Mouse (Mus musculus): ENCODE results near the gene Ccdc27. TPM values are rescaled to one million over a fixed set of nuclear protein-coding genes. Genes with fewer than 3 reads are reported as not detected.

The Ccdc27 gene
- polyA plus RNA-seq, 1 experiment, result not detected

- Histone ChIP-seq H3K27ac (ENCODE audit: insufficient read depth, low read depth, low read length) (no peak overlapping the region), H3K4me1 (ENCODE audit: control insufficient read depth, insufficient read depth, low read length) (no peaks in the 10 kb centered on the region), H3K4me3 (ENCODE audit: insufficient read depth, low read depth, low read length) (no peak overlapping the region)
- 7% methylated on average over 5 of the region's 5 CpGs for WGBS
- no peak for TF ChIP-seq CTCF (IDR thresholded peaks at IDR 0.05; ENCODE audit: insufficient read depth, low read depth, low read length)
- no peak for TF ChIP-seq POLR2A (IDR thresholded peaks at IDR 0.05; ENCODE audit: insufficient read depth, low read depth, low read length)
These were observed 28.4 kb upstream of the Ccdc27 start for GRCm38 (mm10) chr4:154070896-154071295.

DNA sequence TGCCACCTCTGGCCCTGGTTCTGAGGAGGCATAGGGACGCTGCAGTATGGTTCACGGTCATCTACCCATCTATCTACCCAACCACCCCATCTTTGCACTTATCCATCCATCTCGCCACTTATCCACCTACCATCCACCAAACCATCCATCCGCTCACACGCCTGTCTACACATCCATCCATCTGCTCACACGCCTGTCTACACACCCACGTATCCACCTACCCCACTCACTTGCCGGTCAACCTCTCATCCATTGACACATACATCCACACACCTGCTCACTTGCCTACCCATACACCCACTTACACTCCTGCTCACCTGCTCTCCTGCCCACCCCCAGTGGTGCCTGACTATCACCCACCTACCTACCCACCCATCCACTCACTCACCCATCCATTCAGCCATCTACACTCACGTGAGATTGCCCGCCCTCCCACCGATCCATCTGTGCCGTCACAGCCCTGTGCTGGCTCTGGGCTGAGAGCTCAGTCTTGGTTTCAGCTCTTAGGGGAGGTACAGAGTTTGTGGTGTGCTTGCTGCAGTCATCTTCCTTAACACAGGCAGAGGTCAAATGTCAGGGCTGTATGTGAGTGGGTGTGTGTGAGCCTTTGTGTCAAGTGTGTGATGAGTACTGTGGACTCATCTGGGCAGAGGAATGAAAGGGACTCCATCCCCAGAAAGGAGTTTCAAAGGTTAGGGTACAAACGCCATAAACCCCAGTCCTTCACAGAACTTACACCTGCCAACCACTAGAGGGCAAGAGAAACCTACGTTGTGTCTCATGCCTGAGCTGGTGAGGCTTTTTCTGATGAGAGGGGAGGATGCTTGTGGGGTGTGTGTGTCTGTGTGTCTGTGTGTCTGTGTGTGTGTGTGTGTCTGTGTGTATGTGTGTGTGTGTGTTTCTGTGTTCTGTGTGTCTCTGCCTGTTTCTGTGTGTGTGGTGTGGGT, 22.6 kb upstream of the Ccdc27 start:
- Histone ChIP-seq H3K4me3 (ENCODE audit: insufficient read depth, low read depth, low read length) (no peak overlapping the region), H3K4me1 (ENCODE audit: control insufficient read depth, insufficient read depth, low read length) (no peaks in the 10 kb centered on the region), H3K27ac (ENCODE audit: insufficient read depth, low read depth, low read length) (no peak overlapping the region)
- TF ChIP-seq POLR2A (IDR thresholded peaks at IDR 0.05; ENCODE audit: insufficient read depth, low read depth, low read length) (no peak), CTCF (IDR thresholded peaks at IDR 0.05; ENCODE audit: insufficient read depth, low read depth, low read length) (no peak)
- WGBS, result 61% methylated on average over 14 of the region's 14 CpGs

DNA sequence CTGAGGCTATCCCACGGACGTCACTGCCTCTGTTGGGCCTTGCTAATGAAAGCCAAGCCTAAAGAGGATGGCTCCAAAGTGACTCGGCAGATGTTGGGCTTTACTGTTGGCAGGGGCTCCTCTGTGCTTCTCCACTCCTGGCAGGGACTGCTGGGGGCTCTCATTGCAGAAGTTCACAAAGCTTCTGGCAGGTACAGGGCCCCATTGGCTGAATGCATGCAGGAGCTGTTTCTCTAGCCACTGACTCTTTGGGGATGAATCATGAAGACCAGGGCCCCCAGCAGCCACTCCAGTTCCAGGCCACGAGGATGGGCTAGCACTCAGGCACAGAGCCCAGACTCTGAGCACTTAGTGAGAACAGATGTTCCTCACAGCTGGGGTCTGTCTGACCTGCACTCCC, 15.2 kb upstream of the Ccdc27 start:
- Histone ChIP-seq H3K27ac (ENCODE audit: insufficient read depth, low read depth, low read length) (no peak overlapping the region), H3K4me3 (ENCODE audit: insufficient read depth, low read depth, low read length) (no peak overlapping the region), H3K4me1 (ENCODE audit: control insufficient read depth, insufficient read depth, low read length) (no peaks in the 10 kb centered on the region)
- 72% methylated on average over 4 of the region's 4 CpGs for WGBS
- TF ChIP-seq CTCF (IDR thresholded peaks at IDR 0.05; ENCODE audit: insufficient read depth, low read depth, low read length) (no peak), POLR2A (IDR thresholded peaks at IDR 0.05; ENCODE audit: insufficient read depth, low read depth, low read length) (no peak)

DNA sequence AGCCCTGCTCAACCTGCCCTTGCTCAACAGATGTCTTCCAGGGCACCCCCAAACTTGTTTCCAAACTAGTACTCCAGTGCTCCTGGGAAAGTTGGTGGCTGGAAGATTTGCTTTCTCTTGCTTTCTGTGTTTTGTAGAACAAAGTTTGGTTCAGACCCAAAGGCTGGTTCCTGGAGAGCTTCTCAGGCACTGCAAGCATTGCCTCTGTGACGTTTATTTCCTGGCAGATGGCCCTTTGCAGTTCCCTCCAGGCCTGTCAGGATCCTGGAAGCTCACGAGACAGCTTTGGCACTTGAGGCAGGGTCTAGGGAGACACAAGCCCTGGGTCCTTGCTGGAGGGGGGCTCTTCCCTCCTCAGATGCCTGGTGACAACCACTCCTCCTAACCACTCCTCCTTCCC, 14.2 kb upstream of the Ccdc27 start:
- 52% methylated on average over 2 of the region's 2 CpGs for WGBS
- no peaks in the 10 kb centered on the region for H3K4me1 ChIP-seq (ENCODE audit: control insufficient read depth, insufficient read depth, low read length)
- H3K27ac ChIP-seq (ENCODE audit: insufficient read depth, low read depth, low read length), result no peak overlapping the region
- no peak for TF ChIP-seq POLR2A (IDR thresholded peaks at IDR 0.05; ENCODE audit: insufficient read depth, low read depth, low read length)
- TF ChIP-seq CTCF (IDR thresholded peaks at IDR 0.05; ENCODE audit: insufficient read depth, low read depth, low read length), result no peak
- no peak overlapping the region for H3K4me3 ChIP-seq (ENCODE audit: insufficient read depth, low read depth, low read length)

GRCm38 (mm10) chr4:154056046-154056445, 13.6 kb upstream of the Ccdc27 start:
- 79% methylated on average over 2 of the region's 2 CpGs for WGBS
- TF ChIP-seq POLR2A (IDR thresholded peaks at IDR 0.05; ENCODE audit: insufficient read depth, low read depth, low read length) (no peak), CTCF (IDR thresholded peaks at IDR 0.05; ENCODE audit: insufficient read depth, low read depth, low read length) (no peak)
- H3K27ac ChIP-seq (ENCODE audit: insufficient read depth, low read depth, low read length), result no peak overlapping the region
- H3K4me1 ChIP-seq (ENCODE audit: control insufficient read depth, insufficient read depth, low read length), result no peaks in the 10 kb centered on the region
- no peak overlapping the region for H3K4me3 ChIP-seq (ENCODE audit: insufficient read depth, low read depth, low read length)

GRCm38 (mm10) chr4:154055482-154055881, 13.0 kb upstream of the Ccdc27 start:
- WGBS, result 90% methylated on average over 7 of the region's 7 CpGs
- no peaks in the 10 kb centered on the region for H3K4me1 ChIP-seq (ENCODE audit: control insufficient read depth, insufficient read depth, low read length)
- no peak overlapping the region for H3K4me3 ChIP-seq (ENCODE audit: insufficient read depth, low read depth, low read length)
- TF ChIP-seq POLR2A (IDR thresholded peaks at IDR 0.05; ENCODE audit: insufficient read depth, low read depth, low read length), result no peak
- TF ChIP-seq CTCF (IDR thresholded peaks at IDR 0.05; ENCODE audit: insufficient read depth, low read depth, low read length), result no peak
- no peak overlapping the region for H3K27ac ChIP-seq (ENCODE audit: insufficient read depth, low read depth, low read length)

DNA sequence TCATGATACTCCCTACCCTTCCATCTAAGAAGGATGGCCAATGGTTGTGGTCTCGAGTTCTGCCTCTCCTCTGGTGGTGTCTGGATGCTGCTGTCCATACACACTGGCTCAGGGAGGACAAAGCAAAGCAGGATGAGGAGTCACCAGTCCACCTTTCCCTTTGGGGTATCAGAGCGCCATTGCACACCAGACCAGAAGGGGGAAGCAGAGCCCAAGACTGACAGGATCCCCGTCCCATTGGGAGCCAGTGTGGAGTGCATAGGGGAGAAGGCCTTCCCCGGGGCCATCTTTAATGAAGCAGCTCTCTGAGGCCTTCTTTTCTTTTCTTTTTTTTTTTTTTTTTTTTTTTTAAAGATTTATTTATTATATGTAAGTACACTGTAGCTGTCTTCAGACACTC, 10.6 kb upstream of the Ccdc27 start:
- WGBS, result 70% methylated on average over 4 of the region's 4 CpGs
- TF ChIP-seq CTCF (IDR thresholded peaks at IDR 0.05; ENCODE audit: insufficient read depth, low read depth, low read length), result no peak
- no peak for TF ChIP-seq POLR2A (IDR thresholded peaks at IDR 0.05; ENCODE audit: insufficient read depth, low read depth, low read length)
- Histone ChIP-seq H3K4me3 (ENCODE audit: insufficient read depth, low read depth, low read length) (no peak overlapping the region), H3K4me1 (ENCODE audit: control insufficient read depth, insufficient read depth, low read length) (no peaks in the 10 kb centered on the region), H3K27ac (ENCODE audit: insufficient read depth, low read depth, low read length) (no peak overlapping the region)

GRCm38 (mm10) chr4:154051401-154051800, 8.9 kb upstream of the Ccdc27 start:
- TF ChIP-seq CTCF (IDR thresholded peaks at IDR 0.05; ENCODE audit: insufficient read depth, low read depth, low read length) (no peak), POLR2A (IDR thresholded peaks at IDR 0.05; ENCODE audit: insufficient read depth, low read depth, low read length) (no peak)
- Histone ChIP-seq H3K4me1 (ENCODE audit: control insufficient read depth, insufficient read depth, low read length) (no peaks in the 10 kb centered on the region), H3K4me3 (ENCODE audit: insufficient read depth, low read depth, low read length) (no peak overlapping the region), H3K27ac (ENCODE audit: insufficient read depth, low read depth, low read length) (no peak overlapping the region)
- WGBS, result 48% methylated on average over 3 of the region's 3 CpGs

DNA sequence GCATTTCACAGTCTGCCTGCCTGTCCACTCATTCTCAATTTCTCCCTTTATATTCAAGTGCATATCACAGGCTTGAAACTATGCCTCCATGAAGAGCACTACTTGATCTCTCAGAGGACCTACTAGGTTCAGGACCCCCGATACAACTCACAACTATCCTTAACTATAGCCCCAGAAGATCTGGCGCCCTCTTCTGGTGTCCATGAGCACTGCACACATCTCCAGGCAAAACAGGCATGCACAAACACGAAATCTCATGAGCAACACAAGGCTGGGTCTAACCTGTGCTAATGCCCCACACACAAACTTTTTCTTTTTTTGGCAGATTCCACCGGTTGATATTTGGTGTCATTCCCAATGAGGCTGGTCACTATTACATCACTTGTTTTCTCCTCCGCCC, 3.4 kb upstream of the Ccdc27 start:
- Histone ChIP-seq H3K27ac (ENCODE audit: insufficient read depth, low read depth, low read length) (no peak overlapping the region), H3K4me1 (ENCODE audit: control insufficient read depth, insufficient read depth, low read length) (no peaks in the 10 kb centered on the region), H3K4me3 (ENCODE audit: insufficient read depth, low read depth, low read length) (no peak overlapping the region)
- TF ChIP-seq POLR2A (IDR thresholded peaks at IDR 0.05; ENCODE audit: insufficient read depth, low read depth, low read length) (no peak), CTCF (IDR thresholded peaks at IDR 0.05; ENCODE audit: insufficient read depth, low read depth, low read length) (no peak)
- WGBS, result 67% methylated on average over 5 of the region's 5 CpGs

Data from olfactory bulb, adult 2 months (tissue).